Mouse (Mus musculus): ENCODE measurements around the gene Prcd.
A peak's percentile ranks its signal among the peaks of the same experiment; 100 is the strongest.

DNA sequence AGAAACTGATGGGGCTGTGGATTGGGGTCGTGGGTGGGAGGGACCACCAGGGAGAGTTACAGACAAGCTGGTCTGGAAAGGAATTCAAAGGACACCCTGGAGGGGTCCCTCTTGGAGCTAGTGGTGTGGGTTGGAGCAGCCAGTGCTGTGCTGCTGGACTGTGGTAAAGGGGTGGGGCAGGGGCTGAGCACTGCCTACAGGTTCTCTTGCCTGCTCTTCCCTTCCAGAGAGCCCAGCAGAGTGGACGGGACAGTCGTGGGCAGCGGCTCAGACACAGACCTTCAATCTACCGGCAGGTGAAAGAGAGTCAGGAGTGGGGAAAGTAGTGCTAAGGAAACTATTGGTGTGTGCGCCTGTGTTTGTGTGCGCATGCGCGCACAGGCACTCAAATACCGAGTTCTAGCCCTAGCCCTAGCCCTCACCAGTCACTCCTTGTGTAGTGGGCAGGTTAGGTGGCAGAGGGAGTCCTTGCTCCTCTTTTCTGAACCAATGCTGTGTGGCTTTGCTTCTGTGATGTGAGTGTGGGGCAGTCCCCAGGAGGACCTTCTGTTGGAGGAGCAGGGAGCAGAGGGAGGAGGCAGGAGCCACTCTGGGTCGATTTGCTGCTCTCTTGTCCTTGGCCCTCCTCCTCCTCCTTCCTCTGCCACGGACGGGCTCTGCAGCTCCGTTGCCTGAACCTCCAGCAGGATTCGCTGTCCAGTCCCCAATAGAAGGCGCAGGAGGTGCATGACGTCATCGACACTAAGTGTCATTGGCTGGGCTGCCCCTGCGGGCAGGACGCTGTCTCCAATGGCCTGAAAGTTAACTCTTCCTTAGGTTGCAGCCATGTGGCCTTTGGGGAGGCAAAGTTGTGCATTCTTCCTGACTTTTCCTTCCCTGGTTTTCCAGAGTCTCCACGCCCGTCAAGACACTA, 4.2 kb downstream of the Prcd start:
- TF ChIP-seq CTCF (conservative IDR thresholded peaks at IDR 0.05; ENCODE audit: insufficient read depth, insufficient read length, low read depth, low read length) (no peak; the same call in 1 of the 2 replicates), POLR2A (IDR thresholded peaks at IDR 0.05; ENCODE audit: low read depth, low read length) (peak; percentile 64)

Measured in kidney, adult 2 months (tissue).